Mouse (Mus musculus) intestine, embryonic 16.5 days (tissue): Measurements from ENCODE around the gene Foxs1. TPM values are rescaled to one million over a fixed set of nuclear protein-coding genes. Genes with fewer than 3 reads are reported as not detected.

ENCODE experiments used
- ATAC-seq: fragments of 200-750 bp; cut with Nextera tagmentation; 2 replicates; pipeline ENCODE4 v1.8.0; 2017; ENCODE audit warnings: moderate TSS enrichment, moderate library complexity
- H3K27ac ChIP-seq: fragments of 300-500 bp; sonication (generic); 2 replicates; pipeline ENCODE4 v1.5.1; 2014; ENCODE audit warnings: mild to moderate bottlenecking, low read length
- H3K27me3 ChIP-seq: fragments of 300-500 bp; sonication (generic); replicated peaks from 2 replicates; pipeline ENCODE4 v1.6.1; 2014; ENCODE audit warnings: low read length, control low read depth, mixed read lengths; ENCODE audit not compliant: control insufficient read depth, insufficient read depth
- H3K36me3 ChIP-seq: fragments of 300-500 bp; sonication (generic); 2 replicates; pipeline ENCODE4 v1.6.1; 2014; ENCODE audit warnings: low read length, control low read depth; ENCODE audit not compliant: control insufficient read depth, insufficient read depth
- H3K4me1 ChIP-seq: fragments of 300-500 bp; sonication (generic); 2 replicates; pipeline ENCODE4 v1.6.1; 2014; ENCODE audit warnings: low read length, control low read depth, mixed read lengths; ENCODE audit not compliant: control insufficient read depth, insufficient read depth
- H3K4me2 ChIP-seq: fragments of 300-500 bp; sonication (generic); 2 replicates; pipeline ENCODE4 v1.6.1; 2014; ENCODE audit warnings: low read depth, low read length, control low read depth
- H3K4me3 ChIP-seq: fragments of 300-500 bp; sonication (generic); 2 replicates; pipeline ENCODE4 v1.5.1; 2014; ENCODE audit warnings: mild to moderate bottlenecking, low read length
- H3K9ac ChIP-seq: fragments of 300-500 bp; sonication (generic); 2 replicates; pipeline ENCODE4 v1.6.1; 2014; ENCODE audit warnings: low read depth, low read length
- H3K9me3 ChIP-seq: fragments of 300-500 bp; sonication (generic); 2 replicates; pipeline ENCODE4 v1.6.1; 2016; ENCODE audit warnings: low read length, control low read depth; ENCODE audit not compliant: control insufficient read depth
- WGBS: fragments of 180-500 bp; shearing (Covaris S2); extraction: QIAGEN DNeasy Blood & Tissue Kit; methylation state at CpG from one replicate; pipeline ENCODE4 v1.1.7; 2014; 5-methylcytosine and 5-hydroxymethylcytosine counted together
- polyA plus RNA-seq: library from polyadenylated mRNA; unstranded; fragments of >200 nt; fragmentation: Nextera tagmentation; extraction: Ambion mirVana; gene quantifications from 2 replicates; pipeline ENCODE4 v1.2.1, GENCODE M21; 2015

The Foxs1 gene
- polyA plus RNA-seq, 1 experiment from 2014 or later = 2.8 TPM

GRCm38 (mm10) chr2:152896926-152897325 is 36.1 kb downstream of the Foxs1 start:
- no peak overlapping the region for H3K9ac ChIP-seq
- peaks cover 28% of the 10 kb centered on the region for H3K36me3 ChIP-seq
- no peaks in the 10 kb centered on the region for H3K9me3 ChIP-seq
- H3K27ac ChIP-seq = no peak overlapping the region
- no peaks in the 10 kb centered on the region for H3K4me1 ChIP-seq
- no peak for ATAC-seq
- no peak overlapping the region for H3K4me3 ChIP-seq
- H3K27me3 ChIP-seq = no peaks in the 10 kb centered on the region
- H3K4me2 ChIP-seq = no peak overlapping the region
- WGBS = 87% methylated on average over 3 of the region's 3 CpGs

- no peaks in the 10 kb centered on the region for H3K27me3 ChIP-seq
- no peak for ATAC-seq
- H3K9ac ChIP-seq = no peak overlapping the region
- H3K27ac ChIP-seq = no peak overlapping the region
- peaks cover 33% of the 10 kb centered on the region for H3K36me3 ChIP-seq
- H3K4me3 ChIP-seq = no peak overlapping the region
- no peak overlapping the region for H3K4me2 ChIP-seq
- WGBS = 87% methylated on average over 9 of the region's 9 CpGs
- H3K9me3 ChIP-seq = no peaks in the 10 kb centered on the region
- no peaks in the 10 kb centered on the region for H3K4me1 ChIP-seq
Observed at GRCm38 (mm10) chr2:152895834-152896233, 37.2 kb downstream of the Foxs1 start.

GRCm38 (mm10) chr2:152888774-152889173 is 44.2 kb downstream of the Foxs1 start:
- Histone ChIP-seq H3K4me2 (no peak overlapping the region), H3K9ac (no peak overlapping the region), H3K36me3 (peaks cover 40% of the 10 kb centered on the region), H3K4me1 (no peaks in the 10 kb centered on the region), H3K4me3 (no peak overlapping the region), H3K27ac (no peak overlapping the region), H3K9me3 (no peaks in the 10 kb centered on the region), H3K27me3 (no peaks in the 10 kb centered on the region)
- WGBS = 95% methylated on average over 5 of the region's 5 CpGs
- ATAC-seq = no peak

- H3K4me1 ChIP-seq = no peaks in the 10 kb centered on the region
- H3K4me3 ChIP-seq = no peak overlapping the region
- H3K9ac ChIP-seq = no peak overlapping the region
- no peaks in the 10 kb centered on the region for H3K9me3 ChIP-seq
- H3K27ac ChIP-seq = no peak overlapping the region
- no peaks in the 10 kb centered on the region for H3K27me3 ChIP-seq
- 93% methylated on average over 3 of the region's 3 CpGs for WGBS
- H3K4me2 ChIP-seq = no peak overlapping the region
- peaks cover 26% of the 10 kb centered on the region for H3K36me3 ChIP-seq
- ATAC-seq = no peak
Observed at GRCm38 (mm10) chr2:152887230-152887629, 45.8 kb downstream of the Foxs1 start.

- Histone ChIP-seq H3K4me2 (no peak overlapping the region), H3K4me1 (no peaks in the 10 kb centered on the region), H3K9ac (no peak overlapping the region), H3K9me3 (no peaks in the 10 kb centered on the region), H3K27ac (no peak overlapping the region), H3K4me3 (no peak overlapping the region), H3K36me3 (peaks cover 26% of the 10 kb centered on the region), H3K27me3 (no peaks in the 10 kb centered on the region)
- WGBS = 96% methylated on average over 6 of the region's 6 CpGs
- no peak for ATAC-seq
Observed at GRCm38 (mm10) chr2:152884101-152884645, 48.8 kb downstream of the Foxs1 start.

Other genes starting within 250 kb of the Foxs1 start
- gene Mcts2, start 246.2 kb downstream of the Foxs1 start, polyA plus RNA-seq = 18.9 and 25.1 TPM in 2 replicates
- 96.1 and 107 TPM in 2 replicates for gene Id1, start 197.0 kb downstream of the Foxs1 start, polyA plus RNA-seq
- gene Cox4i2, start 179.0 kb downstream of the Foxs1 start, polyA plus RNA-seq = 14.8 and 15.3 TPM in 2 replicates
- 65.8 and 66.8 TPM in 2 replicates for gene Bcl2l1, start 101.5 kb downstream of the Foxs1 start, polyA plus RNA-seq
- 45.7 and 51.5 TPM in 2 replicates for gene Tpx2, start 85.2 kb downstream of the Foxs1 start, polyA plus RNA-seq
- gene Mylk2, start 21.9 kb downstream of the Foxs1 start, polyA plus RNA-seq = 0.12 TPM in 1 of 2 replicates, not detected in the other
- 0.13 and 0.27 TPM in 2 replicates for gene Dusp15, start 18.5 kb upstream of the Foxs1 start, polyA plus RNA-seq
- 0.16 and 0.18 TPM in 2 replicates for gene Ttll9, start 29.3 kb upstream of the Foxs1 start, polyA plus RNA-seq
- 92.6 and 94.1 TPM in 2 replicates for gene Pdrg1, start 82.2 kb upstream of the Foxs1 start, polyA plus RNA-seq
- 0.06 TPM in 2 replicates for gene Xkr7, start 98.6 kb upstream of the Foxs1 start, polyA plus RNA-seq
- gene Ccm2l, start 132.7 kb upstream of the Foxs1 start, polyA plus RNA-seq = 0.59 and 0.92 TPM in 2 replicates
- gene Hck, start 175.3 kb upstream of the Foxs1 start, polyA plus RNA-seq = 5.4 and 6.2 TPM in 2 replicates
- 95.8 and 101 TPM in 2 replicates for gene Tm9sf4, start 228.1 kb upstream of the Foxs1 start, polyA plus RNA-seq